Comparison of ENCODE assay signal across 13 mouse cellular contexts in the genomic region with DNA sequence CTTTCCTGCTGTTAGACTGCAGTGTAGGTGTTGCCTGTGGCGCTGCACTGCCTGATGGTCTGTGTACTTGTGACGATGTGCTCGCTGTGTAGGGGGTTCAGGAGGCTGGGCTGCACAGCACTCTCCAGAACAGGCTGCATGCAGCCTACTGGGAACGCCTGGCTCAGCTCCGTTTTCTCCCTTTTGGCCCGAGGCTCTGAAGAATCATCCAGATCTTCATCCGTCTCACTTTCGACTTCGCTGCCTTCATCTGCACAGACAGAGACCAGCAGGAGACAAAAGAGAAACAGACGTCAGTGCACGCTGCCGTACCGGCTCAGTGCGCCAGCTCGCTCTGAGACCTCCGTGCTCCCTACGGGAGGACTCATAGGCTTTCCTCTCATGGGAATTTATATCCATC.
DNase-seq lines count a peak whose midpoint lies in the region; ATAC-seq lines count a peak whose summit lies in the region.
"Had no signal": no experiment of that assay in that cellular context is flagged by ENCODE, and none has a peak within 500 bp of the region (broad histone marks: within the 10 kb centered on the region; RNA-seq: fewer than 3 reads in every experiment).

No protein-coding gene starts in this region.

- H3K9me3 ChIP-seq in forebrain, embryonic 12.5 days = no peaks in the 10 kb centered on the region
- no peaks in the 10 kb centered on the region for H3K9me3 ChIP-seq in forebrain, embryonic 10.5 days
- no peaks in the 10 kb centered on the region for H3K9me3 ChIP-seq in midbrain, embryonic 11.5 days (ENCODE audit: control insufficient read depth, low read length)
- no peaks in the 10 kb centered on the region for H3K9me3 ChIP-seq in midbrain, embryonic 10.5 days (replicated peaks)
- H3K9me3 ChIP-seq in hindbrain, embryonic 16.5 days (ENCODE audit: control insufficient read depth, low read length) = no peaks in the 10 kb centered on the region
- H3K9me3 ChIP-seq: G1E; neural tube, embryonic 12.5 days had no signal

- peaks cover 22% of the 10 kb centered on the region for H3K36me3 ChIP-seq in forebrain, embryonic 12.5 days (replicated peaks)
- peaks cover 61% of the 10 kb centered on the region for H3K36me3 ChIP-seq in forebrain, embryonic 10.5 days (replicated peaks)
- H3K36me3 ChIP-seq in midbrain, embryonic 11.5 days (ENCODE audit: control insufficient read depth, insufficient read depth, low read length) = no peaks in the 10 kb centered on the region
- H3K36me3 ChIP-seq in midbrain, embryonic 10.5 days = peaks cover 60% of the 10 kb centered on the region
- 0 out of 2 replicates have a peak, but pooled peaks cover 2% of the 10 kb centered on the region for H3K36me3 ChIP-seq in hindbrain, embryonic 16.5 days (ENCODE audit: control insufficient read depth, insufficient read depth, low read length)

- H3K27ac ChIP-seq in forebrain, embryonic 12.5 days = 0 out of 2 replicates have a peak overlapping the region, but pooled peaks have one; percentile 5
- H3K27ac ChIP-seq in forebrain, embryonic 10.5 days = no peak overlapping the region
- H3K27ac ChIP-seq in midbrain, embryonic 11.5 days (ENCODE audit: low read depth, low read length) = no peak overlapping the region
- H3K27ac ChIP-seq in midbrain, embryonic 10.5 days (replicated peaks) = no peak overlapping the region
- H3K27ac ChIP-seq in hindbrain, embryonic 16.5 days (ENCODE audit: low read depth, low read length) = peak overlapping the region; percentile 61
- H3K27ac ChIP-seq: neural tube, embryonic 12.5 days had no signal

- no peak overlapping the region for H3K4me3 ChIP-seq in forebrain, embryonic 12.5 days (replicated peaks)
- H3K4me3 ChIP-seq in forebrain, embryonic 10.5 days = no peak overlapping the region
- no peak overlapping the region for H3K4me3 ChIP-seq in midbrain, embryonic 11.5 days (ENCODE audit: low read depth, low read length)
- no peak overlapping the region for H3K4me3 ChIP-seq in midbrain, embryonic 10.5 days
- H3K4me3 ChIP-seq in hindbrain, embryonic 16.5 days (ENCODE audit: low read length) = no peak overlapping the region; the same call in 1 of the 2 replicates
- H3K4me3 ChIP-seq: neural tube, embryonic 12.5 days had no signal

- 86% methylated on average over 17 of the region's 17 CpGs for WGBS in forebrain, embryonic 12.5 days
- WGBS in forebrain, embryonic 10.5 days = 88% methylated on average over 17 of the region's 17 CpGs
- 78% methylated on average over 17 of the region's 17 CpGs for WGBS in midbrain, embryonic 11.5 days
- 88% methylated on average over 17 of the region's 17 CpGs for WGBS in midbrain, embryonic 10.5 days
- 62% methylated on average over 17 of the region's 17 CpGs for WGBS in hindbrain, embryonic 16.5 days

- H3K27me3 ChIP-seq in forebrain, embryonic 12.5 days = no peaks in the 10 kb centered on the region
- H3K27me3 ChIP-seq in forebrain, embryonic 10.5 days (ENCODE audit: poor library complexity, severe bottlenecking) = no peaks in the 10 kb centered on the region
- no peaks in the 10 kb centered on the region for H3K27me3 ChIP-seq in midbrain, embryonic 11.5 days (ENCODE audit: control insufficient read depth, insufficient read depth, low read length)
- H3K27me3 ChIP-seq in midbrain, embryonic 10.5 days (ENCODE audit: low read depth, poor library complexity, severe bottlenecking) = no peaks in the 10 kb centered on the region
- no peaks in the 10 kb centered on the region for H3K27me3 ChIP-seq in hindbrain, embryonic 16.5 days (replicated peaks; ENCODE audit: control insufficient read depth, insufficient read depth, low read length)
- H3K27me3 ChIP-seq: neural tube, embryonic 12.5 days had no signal

- no peak overlapping the region for H3K9ac ChIP-seq in forebrain, embryonic 12.5 days
- H3K9ac ChIP-seq in midbrain, embryonic 11.5 days (ENCODE audit: low read length) = no peak overlapping the region
- no peak overlapping the region; the same call in 1 of the 2 replicates for H3K9ac ChIP-seq in hindbrain, embryonic 16.5 days (ENCODE audit: low read depth, low read length)
- H3K9ac ChIP-seq: neural tube, embryonic 12.5 days had no signal

- no peak for DNase-seq in forebrain, embryonic 10.5 days (ENCODE audit: extremely low spot score, low spot score)
- DNase-seq in midbrain, embryonic 11.5 days (ENCODE audit: low spot score, missing footprints) = peak; percentile 62
- DNase-seq in midbrain, embryonic 10.5 days (ENCODE audit: low spot score) = no peak
- DNase-seq in retina, postnatal 1 day = peak; percentile 67
- no peak for DNase-seq in thymus, postnatal 4 days
- no peak for DNase-seq in spleen, adult 12 weeks (ENCODE audit: low spot score)
- DNase-seq: B cell, adult 2 months; right cerebral cortex, postnatal 25 days had no signal

- H3K4me1 ChIP-seq in forebrain, embryonic 12.5 days = no peaks in the 10 kb centered on the region
- no peaks in the 10 kb centered on the region for H3K4me1 ChIP-seq in forebrain, embryonic 10.5 days
- H3K4me1 ChIP-seq in midbrain, embryonic 11.5 days (ENCODE audit: control insufficient read depth, insufficient read depth, low read length) = no peaks in the 10 kb centered on the region
- H3K4me1 ChIP-seq in midbrain, embryonic 10.5 days = no peaks in the 10 kb centered on the region
- peaks cover 3% of the 10 kb centered on the region; the same call in 1 of the 2 replicates for H3K4me1 ChIP-seq in hindbrain, embryonic 16.5 days (ENCODE audit: control insufficient read depth, insufficient read depth, low read depth, low read length)
- H3K4me1 ChIP-seq: neural tube, embryonic 12.5 days had no signal

- no peak for ATAC-seq in forebrain, embryonic 12.5 days (ENCODE audit: low FRiP score)
- ATAC-seq in midbrain, embryonic 11.5 days (ENCODE audit: low FRiP score) = no peak
- ATAC-seq in hindbrain, embryonic 16.5 days = peak; percentile 85
- ATAC-seq: activated CD4-positive, CD25-positive, alpha-beta regulatory T cell, adult 4 months had no signal

- H3K4me2 ChIP-seq in forebrain, embryonic 12.5 days = no peak overlapping the region
- no peak overlapping the region for H3K4me2 ChIP-seq in midbrain, embryonic 11.5 days
- peak overlapping the region; percentile 25 for H3K4me2 ChIP-seq in hindbrain, embryonic 16.5 days (ENCODE audit: low read length)
- H3K4me2 ChIP-seq: neural tube, embryonic 12.5 days had no signal

Comparison
In these comparisons a context has a peak if more than half of its experiments do, and no peak if none do; other contexts are left out.
1. H3K27ac ChIP-seq: peak in forebrain, embryonic 12.5 days (single experiment) and hindbrain, embryonic 16.5 days (single experiment); none in forebrain, embryonic 10.5 days (single experiment), midbrain, embryonic 11.5 days (single experiment) and midbrain, embryonic 10.5 days (single experiment).
2. DNase-seq: peak in midbrain, embryonic 11.5 days (single experiment) and retina, postnatal 1 day (single experiment); none in forebrain, embryonic 10.5 days (single experiment), midbrain, embryonic 10.5 days (single experiment), thymus, postnatal 4 days (single experiment) and spleen, adult 12 weeks (single experiment).